ENCODE assay signal across 13 mouse cellular contexts in the genomic region with DNA sequence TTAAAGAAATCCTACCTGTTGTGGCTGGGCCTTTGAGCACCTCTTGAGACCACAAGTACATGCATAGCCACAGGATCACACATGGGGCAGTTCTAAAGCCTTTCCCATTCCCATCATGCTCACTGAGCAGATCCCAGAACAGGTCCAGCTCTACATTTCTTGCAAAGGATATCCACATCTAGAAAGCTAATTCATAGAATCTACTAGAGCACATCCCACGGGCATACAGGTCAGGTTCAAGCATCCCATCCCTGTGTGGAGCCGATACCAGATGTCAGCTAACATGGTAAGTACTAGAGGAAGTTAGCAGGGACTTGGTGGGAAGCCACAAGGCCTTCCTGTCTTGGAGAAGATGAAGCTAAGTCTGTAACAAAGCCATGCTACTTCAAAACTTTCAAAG.
"Had no signal": no experiment of that assay in that cellular context is flagged by ENCODE, and none has a peak within 500 bp of the region (broad histone marks: within the 10 kb centered on the region; RNA-seq: fewer than 3 reads in every experiment).

No protein-coding gene starts in this region.

- DNase-seq: lung, adult 18-20 months; lung, embryonic 14.5 days; lung, postnatal 10 days; lung, postnatal 4 days; right cerebral cortex, postnatal 14 days; thymus, adult 18-20 months; thymus, postnatal 14 days; thymus, postnatal 36 days had no signal

- H3K27me3 ChIP-seq: midbrain, embryonic 13.5 days; midbrain, embryonic 15.5 days; neural tube, embryonic 12.5 days; stomach, embryonic 15.5 days had no signal

- H3K4me1 ChIP-seq: neural tube, embryonic 12.5 days; stomach, embryonic 15.5 days had no signal

- ATAC-seq: midbrain, embryonic 13.5 days; midbrain, embryonic 15.5 days had no signal

- H3K4me3 ChIP-seq: midbrain, embryonic 10.5 days; midbrain, embryonic 13.5 days; midbrain, embryonic 15.5 days; neural tube, embryonic 12.5 days; stomach, embryonic 15.5 days had no signal

- H3K9ac ChIP-seq: lung, embryonic 14.5 days; midbrain, embryonic 13.5 days; midbrain, embryonic 15.5 days; neural tube, embryonic 12.5 days; stomach, embryonic 15.5 days had no signal

- H3K36me3 ChIP-seq: stomach, embryonic 15.5 days had no signal

- H3K27ac ChIP-seq: midbrain, embryonic 10.5 days; midbrain, embryonic 13.5 days; midbrain, embryonic 15.5 days; neural tube, embryonic 12.5 days; stomach, embryonic 15.5 days had no signal

- H3K4me2 ChIP-seq: lung, embryonic 14.5 days; midbrain, embryonic 13.5 days; midbrain, embryonic 15.5 days; neural tube, embryonic 12.5 days; stomach, embryonic 15.5 days had no signal

- H3K9me3 ChIP-seq: midbrain, embryonic 10.5 days; midbrain, embryonic 13.5 days; midbrain, embryonic 15.5 days; neural tube, embryonic 12.5 days; stomach, embryonic 15.5 days had no signal
